Mouse (Mus musculus) hematopoietic multipotent progenitor cell, adult 10-12 weeks (in vitro differentiated cells): ENCODE data around the gene Imp3. TPM values are rescaled to one million over a fixed set of nuclear protein-coding genes. Genes with fewer than 3 reads are reported as not detected.

Experiments used
- polyA plus RNA-seq: library from polyadenylated mRNA; stranded (reverse); fragments of >175 nt; gene quantifications from 2 replicates; pipeline ENCODE4 v1.2.3, GENCODE M21; 2012; ENCODE audit warnings: low replicate concordance

Gene Imp3
- 64.8 and 91.0 TPM in 2 replicates for polyA plus RNA-seq

GRCm38 (mm10) chr9:56937223-56938160 lies at the start of gene Imp3:
Imp3 (plus strand) TSS chr9:56937475.

GRCm38 (mm10) chr9:56928041-56928811 lies 9.0 kb upstream of the Imp3 start, which contains the start of gene Snx33:
Snx33 (minus strand) TSS chr9:56928371.

GRCm38 (mm10) chr9:56950414-56951400 lies 13.4 kb downstream of the Imp3 start, which contains the start of gene Snupn:
Snupn (plus strand) TSS chr9:56950878.

Other genes with a start within 250 kb of the Imp3 start
- gene Lingo1, start 141.0 kb upstream of the Imp3 start, polyA plus RNA-seq: 0.15 and 0.25 TPM in 2 replicates
- gene Odf3l1, start 72.8 kb upstream of the Imp3 start, polyA plus RNA-seq: not detected in 2 replicates
- not detected in 2 replicates for gene Cspg4, start 72.4 kb upstream of the Imp3 start, polyA plus RNA-seq
- 5.2 and 8.9 TPM in 2 replicates for gene Snx33, start 9.1 kb upstream of the Imp3 start, polyA plus RNA-seq
- 1.2 and 1.8 TPM in 2 replicates for gene Snupn, start 13.4 kb downstream of the Imp3 start, polyA plus RNA-seq
- 20.4 and 50.4 TPM in 2 replicates for gene Ptpn9, start 57.4 kb downstream of the Imp3 start, polyA plus RNA-seq
- gene Sin3a, start 134.6 kb downstream of the Imp3 start, polyA plus RNA-seq: 23.2 and 26.4 TPM in 2 replicates
- gene Man2c1, start 193.2 kb downstream of the Imp3 start, polyA plus RNA-seq: 105 and 114 TPM in 2 replicates
- gene Neil1, start 210.8 kb downstream of the Imp3 start, polyA plus RNA-seq: 24.0 and 44.5 TPM in 2 replicates
- gene Commd4, start 220.9 kb downstream of the Imp3 start, polyA plus RNA-seq: 78.8 and 92.0 TPM in 2 replicates